Mouse (Mus musculus): ENCODE measurements at regions not wholly inside any gene's neighbourhood (a gene's known extent, or its start where the extent isn't known, plus 50 kb on each side); places are given as distances from the start of the nearest gene placed in this dataset.
"Not testable (repeated sequence)": the region's sequence is repeated elsewhere in the genome, so short reads cannot be mapped to it uniquely, and the experiment has no call there.

DNA sequence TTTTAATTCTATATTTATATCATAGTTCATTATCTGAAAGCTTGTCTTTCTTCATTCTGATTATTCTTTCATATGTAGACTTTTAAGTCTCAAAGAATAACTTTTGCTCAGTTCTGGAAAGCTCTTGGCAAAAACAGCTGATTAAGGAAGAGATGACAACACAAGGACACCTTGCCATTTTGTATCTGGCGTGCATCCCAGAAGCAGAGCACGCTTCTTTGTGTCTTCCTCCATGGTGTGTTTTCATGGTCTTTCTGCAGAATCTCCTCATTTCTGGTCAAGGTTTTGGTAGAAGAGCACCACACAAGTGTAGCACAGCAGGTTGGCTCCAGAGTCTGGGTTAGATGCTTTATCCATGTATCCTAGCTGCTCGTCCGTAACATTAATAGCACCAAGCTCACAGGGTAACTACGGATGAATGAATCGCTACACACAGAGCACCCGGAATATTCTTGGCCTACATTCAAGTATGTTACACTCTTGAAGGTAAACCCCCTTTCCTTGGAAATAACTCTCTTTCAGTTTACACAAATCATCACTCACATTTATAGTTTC lies 148.9 kb upstream of the Ddhd1 start:
- DNase-seq (ENCODE audit: low read depth, low spot score) = no peak

GRCm38 (mm10) chr14:45807767-45808166 lies 149.8 kb upstream of the Ddhd1 start:
- DNase-seq (ENCODE audit: low read depth, low spot score) = no peak

DNA sequence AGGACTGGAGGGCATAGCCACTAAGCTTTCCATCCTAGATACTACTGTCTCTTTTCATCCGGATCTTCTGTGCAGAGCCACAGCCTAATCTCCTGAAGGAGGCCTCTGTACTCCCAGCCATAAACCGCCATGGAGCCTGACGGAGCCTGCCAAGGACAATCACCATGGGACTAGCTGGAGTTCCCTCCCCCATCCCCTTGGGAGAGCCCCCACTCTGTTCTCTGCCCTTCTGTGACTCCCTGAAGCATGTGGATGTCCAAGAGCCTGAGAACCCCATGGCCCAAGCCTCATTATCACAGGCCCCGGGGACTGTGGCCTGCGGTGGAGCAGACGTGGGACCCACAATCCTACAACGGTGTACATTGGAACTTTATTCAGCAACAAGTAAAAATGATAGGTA lies 151.5 kb upstream of the Ddhd1 start:
- no peak for DNase-seq (ENCODE audit: low read depth, low spot score)

GRCm38 (mm10) chr14:45810101-45810500 lies 152.2 kb upstream of the Ddhd1 start:
- no peak for DNase-seq (ENCODE audit: low read depth, low spot score)

DNA sequence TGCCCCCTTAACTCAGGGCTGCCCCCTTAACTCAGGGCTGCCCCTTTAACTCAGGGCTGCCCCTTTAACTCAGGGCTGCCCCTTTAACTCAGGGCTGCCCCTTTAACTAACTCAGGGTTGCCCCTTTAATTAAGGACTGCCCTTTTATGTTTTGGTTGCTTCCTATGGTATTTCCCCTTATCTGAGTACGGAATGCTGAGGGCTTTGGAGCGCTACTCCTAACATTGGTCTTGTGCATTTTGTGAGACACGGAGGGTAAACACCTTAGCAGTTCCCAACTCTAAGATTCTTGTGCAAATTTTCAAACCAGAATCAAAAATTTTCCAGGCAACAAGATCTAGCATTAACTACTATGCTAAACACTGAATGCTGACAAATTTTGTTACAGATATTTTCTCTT lies 152.7 kb upstream of the Ddhd1 start:
- no peak for DNase-seq (ENCODE audit: low read depth, low spot score)

- no peak for DNase-seq (ENCODE audit: low read depth, low spot score)
Observed at GRCm38 (mm10) chr14:45815598-45815997, 157.7 kb upstream of the Ddhd1 start.

GRCm38 (mm10) chr14:45816611-45817010 lies 158.7 kb upstream of the Ddhd1 start:
- DNase-seq (ENCODE audit: low read depth, low spot score) = not testable (repeated sequence)

DNA sequence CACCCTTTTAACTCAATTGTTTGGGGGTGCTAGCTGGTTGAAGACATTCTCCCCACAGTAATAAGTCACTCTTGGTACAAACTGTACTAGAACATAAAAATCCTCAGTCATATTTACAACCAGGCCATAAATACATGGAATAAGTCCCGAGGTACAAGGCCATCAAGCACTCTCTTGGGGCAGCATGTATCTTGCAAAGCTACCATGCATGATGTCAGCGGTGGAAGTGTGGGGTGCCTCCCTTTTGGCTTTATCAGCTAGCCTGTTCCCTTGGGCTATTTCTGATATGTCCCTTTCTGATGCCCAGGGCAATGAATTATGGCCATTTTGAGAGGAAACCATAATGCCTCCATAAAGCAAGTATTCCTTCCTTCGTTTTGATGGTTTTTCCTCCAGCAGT lies 159.8 kb upstream of the Ddhd1 start:
- DNase-seq (ENCODE audit: low read depth, low spot score) = no peak

DNA sequence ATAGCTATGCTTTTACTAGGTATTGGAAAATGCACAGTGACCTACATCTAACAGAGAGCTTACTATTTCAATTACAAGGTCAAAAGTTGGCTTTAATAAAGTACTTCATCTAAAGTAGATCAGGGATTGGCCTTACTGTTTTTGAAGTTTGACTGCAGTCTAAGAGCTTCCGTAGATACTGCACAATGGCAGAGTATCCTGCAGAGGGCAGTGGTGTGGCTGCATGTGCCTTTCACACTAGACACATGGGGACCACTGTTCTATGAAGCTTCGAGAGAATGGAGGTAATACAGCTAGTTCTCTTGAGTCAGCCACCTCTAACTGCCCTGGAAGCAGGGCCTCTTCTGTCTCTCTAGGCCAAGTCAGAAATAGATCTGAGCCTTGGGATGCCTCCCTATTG lies 166.7 kb upstream of the Ddhd1 start:
- no peak for DNase-seq (ENCODE audit: low read depth, low spot score)

GRCm38 (mm10) chr14:45826023-45826422 lies 168.1 kb upstream of the Ddhd1 start:
- DNase-seq (ENCODE audit: low read depth, low spot score) = no peak

DNA sequence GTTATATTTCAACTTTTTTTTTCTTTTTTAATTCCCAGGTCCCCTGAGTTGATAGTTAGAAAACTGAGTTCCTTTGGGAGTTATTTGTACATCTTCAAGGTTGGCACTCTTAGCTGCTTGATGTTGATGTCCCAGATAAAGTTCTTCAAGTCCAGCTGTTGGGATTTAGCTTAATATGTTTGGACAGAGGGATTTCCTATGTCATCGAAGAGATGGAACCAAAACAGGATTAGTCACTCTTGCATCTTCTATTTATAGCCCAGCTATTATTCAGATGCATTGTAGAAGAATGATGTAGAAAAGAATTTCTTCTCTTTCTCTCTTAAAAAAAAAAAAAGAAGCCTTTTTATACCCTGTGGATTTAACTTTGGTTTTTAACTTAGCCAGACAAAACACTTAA lies 169.2 kb upstream of the Ddhd1 start:
- no peak for DNase-seq (ENCODE audit: low read depth, low spot score)

GRCm38 (mm10) chr14:45830457-45830856 lies 172.5 kb upstream of the Ddhd1 start:
- DNase-seq (ENCODE audit: low read depth, low spot score) = no peak

- DNase-seq (ENCODE audit: low read depth, low spot score) = no peak
Observed at GRCm38 (mm10) chr14:45837039-45837438, 179.1 kb upstream of the Ddhd1 start.

- no peak for DNase-seq (ENCODE audit: low read depth, low spot score)
Observed at GRCm38 (mm10) chr14:45843829-45844228, 185.9 kb upstream of the Ddhd1 start.

DNA sequence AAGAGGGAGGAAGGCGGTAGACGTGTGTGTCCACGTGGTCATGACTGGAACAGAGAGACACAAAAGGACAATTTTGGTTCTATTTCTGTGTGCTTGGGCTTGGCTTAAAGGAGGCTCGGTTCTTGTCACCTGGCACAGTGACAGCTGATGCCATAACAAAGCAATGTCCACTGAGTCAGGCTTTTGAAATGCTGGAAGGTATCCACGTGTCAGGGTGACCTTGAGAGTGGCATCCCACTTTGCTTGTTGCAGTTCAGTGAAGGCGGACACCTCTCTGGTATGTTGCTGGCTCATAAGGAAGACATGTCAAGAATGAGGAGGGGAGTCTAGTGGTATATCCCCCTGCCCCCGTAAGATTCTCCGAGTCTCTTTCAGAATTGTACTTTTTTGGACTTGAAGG lies 192.6 kb upstream of the Ddhd1 start:
- DNase-seq (ENCODE audit: low read depth, low spot score) = no peak

GRCm38 (mm10) chr14:45878428-45878827 lies 220.5 kb upstream of the Ddhd1 start:
- DNase-seq (ENCODE audit: low read depth, low spot score) = peak; percentile 16

GRCm38 (mm10) chr14:45920783-45921182 lies 262.8 kb upstream of the Ddhd1 start:
- DNase-seq (ENCODE audit: low read depth, low spot score) = no peak

DNA sequence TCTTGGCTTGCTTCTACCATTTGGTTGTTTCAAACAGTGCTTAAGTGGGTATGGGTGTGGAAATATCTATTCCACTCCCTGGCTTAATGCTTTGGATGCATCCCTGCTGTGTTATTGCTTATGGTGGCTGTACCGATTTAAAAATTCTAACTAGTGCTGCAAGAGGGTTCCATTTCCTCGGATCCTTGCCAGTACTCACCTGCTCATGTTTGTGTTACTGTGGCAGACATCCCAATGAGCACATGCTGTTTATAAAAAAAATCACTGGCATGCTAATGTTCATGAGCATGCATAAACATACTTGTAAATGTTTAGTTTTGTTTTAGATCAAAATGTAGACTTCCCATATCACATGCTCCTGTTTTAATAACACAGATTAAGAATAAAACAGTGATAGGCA lies 285.6 kb upstream of the Ddhd1 start:
- no peak for DNase-seq (ENCODE audit: low read depth, low spot score)

GRCm38 (mm10) chr14:45944101-45944500 lies 286.2 kb upstream of the Ddhd1 start:
- no peak for DNase-seq (ENCODE audit: low read depth, low spot score)

DNA sequence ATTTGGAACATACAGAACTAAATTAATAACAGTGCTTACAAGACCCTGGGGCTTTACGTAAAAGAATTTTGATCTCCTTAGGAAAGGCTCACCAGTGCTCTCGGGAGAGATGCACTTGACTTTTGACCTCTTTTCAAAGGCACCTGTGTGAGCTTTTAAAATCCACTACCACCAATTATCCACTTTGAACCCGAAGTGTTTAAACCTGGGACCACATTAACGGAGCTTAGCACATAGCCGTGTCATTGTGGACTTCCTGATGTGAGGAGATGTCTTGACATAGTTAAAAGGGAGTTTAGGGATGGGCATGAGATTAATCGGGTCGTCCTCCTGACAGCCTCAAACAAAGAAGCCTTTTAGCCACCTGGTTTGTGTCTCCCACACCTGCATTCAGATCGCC lies 286.6 kb upstream of the Ddhd1 start:
- DNase-seq (ENCODE audit: low read depth, low spot score) = no peak

GRCm38 (mm10) chr14:45956624-45957023 lies 298.7 kb upstream of the Ddhd1 start:
- no peak for DNase-seq (ENCODE audit: low read depth, low spot score)

GRCm38 (mm10) chr14:45962474-45962873 lies 304.5 kb upstream of the Ddhd1 start:
- DNase-seq (ENCODE audit: low read depth, low spot score) = no peak

GRCm38 (mm10) chr14:45964043-45964442 lies 306.1 kb upstream of the Ddhd1 start:
- DNase-seq (ENCODE audit: low read depth, low spot score) = no peak

DNA sequence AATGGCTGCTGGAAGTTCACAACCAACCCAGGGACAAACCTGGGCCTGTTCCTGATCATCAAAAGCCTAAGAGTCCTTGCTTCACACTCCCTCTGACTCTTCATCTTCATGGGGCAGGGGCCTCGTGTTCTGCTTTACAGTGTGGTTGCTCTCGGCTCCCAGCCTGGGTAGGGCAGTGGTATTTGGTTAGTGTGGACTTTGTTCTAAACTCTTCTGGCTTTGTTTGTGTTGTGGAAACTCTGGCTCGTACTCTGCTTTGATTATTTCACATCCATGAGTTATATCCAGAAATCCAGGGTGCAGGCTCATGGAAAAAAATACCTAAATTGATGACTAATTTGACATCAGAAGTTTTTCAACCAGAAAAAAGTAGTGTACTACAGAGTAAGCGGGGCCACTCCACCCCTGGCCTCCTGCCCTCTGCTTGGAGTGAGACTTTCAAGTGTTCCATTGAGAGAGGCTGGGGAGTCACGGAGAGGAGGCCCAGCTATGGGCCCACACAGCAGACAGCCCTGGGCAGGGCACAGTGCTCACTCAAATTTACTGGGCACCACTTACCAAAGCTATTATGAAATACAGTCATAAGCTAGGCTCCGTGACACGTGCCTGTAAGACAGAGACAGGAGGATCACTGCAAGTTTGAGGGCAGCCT lies 325.4 kb upstream of the Ddhd1 start:
- DNase-seq (ENCODE audit: low read depth, low spot score) = no peak
